In the genomic region with DNA sequence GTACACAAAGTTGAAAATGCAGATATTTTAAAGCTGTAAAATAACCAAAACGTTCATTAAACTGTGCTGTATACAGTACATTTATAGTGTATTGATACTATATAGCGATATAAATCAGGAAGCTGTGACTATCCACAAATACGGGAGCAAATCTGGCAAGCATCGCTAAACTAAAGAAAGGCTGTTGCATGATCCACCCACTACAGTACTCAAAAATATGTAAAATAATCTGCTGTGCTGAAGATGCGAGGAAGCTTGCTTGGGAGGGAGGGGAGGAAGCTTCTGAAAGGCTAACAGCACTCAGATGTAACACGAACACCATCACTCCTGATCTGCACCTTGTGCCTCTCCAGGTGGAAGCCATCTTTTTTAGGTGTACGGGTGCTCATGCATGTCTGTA, we compare ENCODE assay signal across 18 mouse cellular contexts.
"Had no signal": no experiment of that assay in that cellular context is flagged by ENCODE, and none has a peak within 500 bp of the region (broad histone marks: within the 10 kb centered on the region; RNA-seq: fewer than 3 reads in every experiment).

No protein-coding gene starts in this region.

- H3K9ac ChIP-seq: lung, embryonic 14.5 days; midbrain, embryonic 12.5 days; neural tube, embryonic 13.5 days; neural tube, embryonic 15.5 days had no signal

- H3K4me2 ChIP-seq: lung, embryonic 14.5 days; midbrain, embryonic 12.5 days; neural tube, embryonic 13.5 days; neural tube, embryonic 15.5 days had no signal

- H3K4me3 ChIP-seq: midbrain, embryonic 10.5 days; midbrain, embryonic 12.5 days; myocyte; neural tube, embryonic 13.5 days; neural tube, embryonic 15.5 days had no signal

- H3K36me3 ChIP-seq: midbrain, embryonic 10.5 days; midbrain, embryonic 12.5 days; neural tube, embryonic 13.5 days; neural tube, embryonic 15.5 days had no signal

- ATAC-seq: midbrain, embryonic 16.5 days had no signal

- H3K27me3 ChIP-seq: midbrain, embryonic 12.5 days; neural tube, embryonic 13.5 days; neural tube, embryonic 15.5 days had no signal

- H3K9me3 ChIP-seq: midbrain, embryonic 10.5 days; midbrain, embryonic 12.5 days; neural tube, embryonic 13.5 days; neural tube, embryonic 15.5 days had no signal

- DNase-seq: lung, adult 18-20 months; lung, embryonic 14.5 days; lung, postnatal 10 days; lung, postnatal 4 days; midbrain, embryonic 14.5 days; retina, postnatal 1 day; right cerebral cortex, postnatal 25 days; right cerebral cortex, postnatal 4 days; spleen, adult 18-20 months; thymus, adult 18-20 months; thymus, postnatal 14 days; thymus, postnatal 36 days had no signal

- H3K27ac ChIP-seq: midbrain, embryonic 10.5 days; midbrain, embryonic 12.5 days; neural tube, embryonic 13.5 days; neural tube, embryonic 15.5 days had no signal
